Comparison of ENCODE assay signal across 9 mouse cellular contexts in genomic region chr2:17880800-17881717, GRCm38 (mm10).
DNase-seq lines count a peak whose midpoint lies in the region; ATAC-seq and TF ChIP-seq lines count a peak whose summit lies in the region.
"Had no signal": no experiment of that assay in that cellular context is flagged by ENCODE, and none has a peak within 500 bp of the region (broad histone marks: within the 10 kb centered on the region; RNA-seq: fewer than 3 reads in every experiment).

No protein-coding gene starts in this region.

- WGBS in kidney, postnatal 0 days, result 45% methylated on average over 11 of the region's 11 CpGs
- 31% methylated on average over 11 of the region's 11 CpGs for WGBS in forebrain, embryonic 10.5 days
- 38% methylated on average over 11 of the region's 11 CpGs for WGBS in heart, postnatal 0 days
- WGBS in neural tube, embryonic 14.5 days, result 39% methylated on average over 11 of the region's 11 CpGs

- H3K4me3 ChIP-seq in kidney, postnatal 0 days (replicated peaks; ENCODE audit: low read depth, low read length), result no peak overlapping the region
- no peak overlapping the region for H3K4me3 ChIP-seq in forebrain, embryonic 10.5 days
- H3K4me3 ChIP-seq in heart, postnatal 0 days (ENCODE audit: low read depth, low read length), result no peak overlapping the region
- H3K4me3 ChIP-seq in neural tube, embryonic 14.5 days (ENCODE audit: low read depth, low read length), result no peak overlapping the region

- ATAC-seq in kidney, postnatal 0 days (replicated peaks; ENCODE audit: low FRiP score, low read depth), result no peak; the same call in 1 of the 2 replicates
- peak; percentile 83 for ATAC-seq in heart, postnatal 0 days (ENCODE audit: insufficient read depth, low read depth)
- peak; percentile 66 for ATAC-seq in neural tube, embryonic 14.5 days (ENCODE audit: low read depth)

- no peak for TF ChIP-seq EP300 in heart, postnatal 0 days (IDR thresholded peaks at IDR 0.05; ENCODE audit: low read depth)

- H3K27ac ChIP-seq in kidney, postnatal 0 days, result peak overlapping the region; percentile 10; the same call in 1 of the 2 replicates
- peak overlapping the region; percentile 75 for H3K27ac ChIP-seq in forebrain, embryonic 10.5 days
- peak overlapping the region; percentile 74 for H3K27ac ChIP-seq in heart, postnatal 0 days (ENCODE audit: low read depth)
- no peak overlapping the region for H3K27ac ChIP-seq in neural tube, embryonic 14.5 days (ENCODE audit: low read depth, low read length)
- H3K27ac ChIP-seq: macrophage had no signal

- H3K9me3 ChIP-seq in kidney, postnatal 0 days (replicated peaks; ENCODE audit: low read length), result no peaks in the 10 kb centered on the region
- H3K9me3 ChIP-seq in forebrain, embryonic 10.5 days, result no peaks in the 10 kb centered on the region
- no peaks in the 10 kb centered on the region for H3K9me3 ChIP-seq in heart, postnatal 0 days (replicated peaks; ENCODE audit: control insufficient read depth, low read length)
- no peaks in the 10 kb centered on the region for H3K9me3 ChIP-seq in neural tube, embryonic 14.5 days (ENCODE audit: control insufficient read depth, low read length)

- no peak overlapping the region for H3K9ac ChIP-seq in kidney, postnatal 0 days (ENCODE audit: low read depth, low read length)
- H3K9ac ChIP-seq in heart, postnatal 0 days (replicated peaks; ENCODE audit: low read depth, low read length), result no peak overlapping the region
- no peak overlapping the region for H3K9ac ChIP-seq in neural tube, embryonic 14.5 days (replicated peaks; ENCODE audit: low read depth, low read length)

- no peak overlapping the region for H3K4me2 ChIP-seq in kidney, postnatal 0 days (ENCODE audit: low read length)
- peak overlapping the region; percentile 12; the same call in 1 of the 2 replicates for H3K4me2 ChIP-seq in heart, postnatal 0 days (ENCODE audit: low read depth, low read length)
- no peak overlapping the region for H3K4me2 ChIP-seq in neural tube, embryonic 14.5 days (ENCODE audit: low read depth, low read length)

- peak; percentile 64 for DNase-seq in kidney, postnatal 0 days (ENCODE audit: low spot score)
- no peak for DNase-seq in kidney, postnatal 36 days
- no peak for DNase-seq in forebrain, embryonic 10.5 days (ENCODE audit: extremely low spot score, low spot score)
- peak; percentile 23 for DNase-seq in heart, postnatal 0 days (ENCODE audit: low spot score)
- no peak for DNase-seq in c-Kit-positive CD71-positive TER-119-positive erythroid progenitor cells, embryonic 14.5 days (ENCODE audit: low spot score)
- no peak for DNase-seq in spleen, postnatal 4 days (ENCODE audit: low spot score in 2 of 2)
- DNase-seq: thymus, postnatal 25 days had no signal

- no peaks in the 10 kb centered on the region for H3K36me3 ChIP-seq in kidney, postnatal 0 days (ENCODE audit: insufficient read depth, low read length)
- no peaks in the 10 kb centered on the region for H3K36me3 ChIP-seq in forebrain, embryonic 10.5 days (replicated peaks)
- H3K36me3 ChIP-seq in heart, postnatal 0 days (replicated peaks; ENCODE audit: control insufficient read depth, insufficient read depth, low read length), result no peaks in the 10 kb centered on the region
- no peaks in the 10 kb centered on the region for H3K36me3 ChIP-seq in neural tube, embryonic 14.5 days (ENCODE audit: control insufficient read depth, insufficient read depth, low read length)

- H3K4me1 ChIP-seq in kidney, postnatal 0 days (replicated peaks; ENCODE audit: insufficient read depth, low read length), result no peaks in the 10 kb centered on the region
- H3K4me1 ChIP-seq in forebrain, embryonic 10.5 days, result peaks cover 20% of the 10 kb centered on the region
- H3K4me1 ChIP-seq in heart, postnatal 0 days (ENCODE audit: control insufficient read depth, insufficient read depth), result no peaks in the 10 kb centered on the region
- H3K4me1 ChIP-seq in neural tube, embryonic 14.5 days (ENCODE audit: control insufficient read depth, insufficient read depth, low read length), result no peaks in the 10 kb centered on the region

- no peaks in the 10 kb centered on the region for H3K27me3 ChIP-seq in kidney, postnatal 0 days (ENCODE audit: insufficient read depth, low read length)
- H3K27me3 ChIP-seq in forebrain, embryonic 10.5 days (ENCODE audit: poor library complexity, severe bottlenecking), result no peaks in the 10 kb centered on the region
- H3K27me3 ChIP-seq in heart, postnatal 0 days (ENCODE audit: control insufficient read depth, insufficient read depth, low read length), result no peaks in the 10 kb centered on the region
- H3K27me3 ChIP-seq in neural tube, embryonic 14.5 days (ENCODE audit: control insufficient read depth, insufficient read depth, low read length), result no peaks in the 10 kb centered on the region

- peak; percentile 28; the same call in 1 of the 2 replicates for TF ChIP-seq CTCF in kidney, postnatal 0 days (IDR thresholded peaks at IDR 0.05; ENCODE audit: low read depth)
- TF ChIP-seq CTCF in heart, postnatal 0 days (IDR thresholded peaks at IDR 0.05; ENCODE audit: low read depth), result no peak

Comparison
In these comparisons a context has a peak if more than half of its experiments do, and no peak if none do; other contexts are left out.
1. DNase-seq: peak in kidney, postnatal 0 days (single experiment) and heart, postnatal 0 days (single experiment); none in kidney, postnatal 36 days (0 of 2), forebrain, embryonic 10.5 days (single experiment), c-Kit-positive CD71-positive TER-119-positive erythroid progenitor cells, embryonic 14.5 days (single experiment) and spleen, postnatal 4 days (0 of 2).